Mouse (Mus musculus) midbrain, postnatal 0 days (tissue): ENCODE data around the gene R3hdm4. TPM values are rescaled to one million over a fixed set of nuclear protein-coding genes. Genes with fewer than 3 reads are reported as not detected.

Experiments used
- ATAC-seq: fragments of 200-750 bp; cut with Nextera tagmentation; 2 replicates; pipeline ENCODE4 v1.8.0; 2017; ENCODE audit warnings: moderate number of reproducible peaks, mild to moderate bottlenecking, moderate TSS enrichment, moderate library complexity; ENCODE audit not compliant: low FRiP score
- DNase-seq: peaks from one replicate; pipeline ENCODE4 v3.0.0-alpha.2; 2015; ENCODE audit warnings: low spot score
- H3K27ac ChIP-seq: fragments of 300-500 bp; sonication (generic); 2 replicates; pipeline ENCODE4 v1.5.1; 2014; ENCODE audit warnings: low read depth, mild to moderate bottlenecking, low read length, mixed read lengths
- H3K27me3 ChIP-seq: fragments of 300-500 bp; sonication (generic); 2 replicates; pipeline ENCODE4 v1.6.1; 2014; ENCODE audit warnings: low read length, control low read depth, mixed read lengths; ENCODE audit not compliant: insufficient read depth
- H3K36me3 ChIP-seq: fragments of 300-500 bp; sonication (generic); 2 replicates; pipeline ENCODE4 v1.6.1; 2014; ENCODE audit warnings: low read length, control low read depth, mixed read lengths; ENCODE audit not compliant: insufficient read depth
- H3K4me1 ChIP-seq: fragments of 300-500 bp; sonication (generic); 2 replicates; pipeline ENCODE4 v1.6.1; 2014; ENCODE audit warnings: mild to moderate bottlenecking, control low read depth, antibody characterized with exemption, low read length, mixed read lengths; ENCODE audit not compliant: insufficient read depth
- H3K4me2 ChIP-seq: fragments of 300-500 bp; sonication (generic); 2 replicates; pipeline ENCODE4 v1.6.1; 2014; ENCODE audit warnings: low read depth, mild to moderate bottlenecking, low read length, mixed read lengths; ENCODE audit not compliant: poor library complexity, severe bottlenecking
- H3K4me3 ChIP-seq: fragments of 300-500 bp; sonication (generic); 2 replicates; pipeline ENCODE4 v1.5.1; 2014; ENCODE audit warnings: low read depth, mild to moderate bottlenecking, low read length, moderate library complexity
- H3K9ac ChIP-seq: fragments of 300-500 bp; sonication (generic); replicated peaks from 2 replicates; pipeline ENCODE4 v1.6.1; 2014; ENCODE audit warnings: mild to moderate bottlenecking, low read length, moderate library complexity, mixed read lengths; ENCODE audit not compliant: poor library complexity, severe bottlenecking
- H3K9me3 ChIP-seq: fragments of 300-500 bp; sonication (generic); 2 replicates; pipeline ENCODE4 v1.6.1; 2016; ENCODE audit warnings: low read length, control low read depth
- CTCF ChIP-seq: IDR thresholded peaks from 2 replicates; pipeline ENCODE4 v1.5.1; 2016; ENCODE audit warnings: antibody characterized with exemption, mild to moderate bottlenecking
- WGBS: fragments of 180-500 bp; shearing (Covaris S2); extraction: QIAGEN DNeasy Blood & Tissue Kit; methylation state at CpG from one replicate; pipeline ENCODE4 v1.1.7; 2014; 5-methylcytosine and 5-hydroxymethylcytosine counted together
- polyA plus RNA-seq: library from polyadenylated mRNA; unstranded; fragments of >200 nt; fragmentation: Nextera tagmentation; extraction: Ambion mirVana; gene quantifications from 2 replicates; pipeline ENCODE4 v1.2.1, GENCODE M21; 2015
- total RNA-seq: library from RNA; depleted of rRNA; stranded (reverse); fragments of >200 nt; gene quantifications from 2 replicates; pipeline ENCODE4 v1.2.3, GENCODE M21; 2014

R3hdm4 gene
- total and polyA plus RNA-seq, 2 experiments from 2014 or later: 118 to 301 TPM

- Histone ChIP-seq H3K9me3 (no peaks in the 10 kb centered on the region), H3K9ac (no peak overlapping the region), H3K27me3 (peaks cover 16% of the 10 kb centered on the region), H3K4me3 (no peak overlapping the region), H3K27ac (no peak overlapping the region), H3K36me3 (peaks cover 14% of the 10 kb centered on the region), H3K4me2 (no peak overlapping the region), H3K4me1 (peaks cover 10% of the 10 kb centered on the region; the same call in 1 of the 2 replicates)
- peak; percentile 46 for DNase-seq
- no peak for ATAC-seq
- TF ChIP-seq CTCF: no peak
- 72% methylated on average over 9 of the region's 11 CpGs for WGBS
These were observed 6.7 kb downstream of the R3hdm4 start for GRCm38 (mm10) chr10:79914131-79914947.

- Histone ChIP-seq H3K9me3 (no peaks in the 10 kb centered on the region), H3K9ac (no peak overlapping the region), H3K4me3 (no peak overlapping the region), H3K36me3 (peaks cover 14% of the 10 kb centered on the region), H3K27ac (no peak overlapping the region), H3K4me2 (no peak overlapping the region), H3K4me1 (peaks cover 10% of the 10 kb centered on the region; the same call in 1 of the 2 replicates), H3K27me3 (no peaks in the 10 kb centered on the region)
- TF ChIP-seq CTCF: no peak
- 74% methylated on average over 20 of the region's 20 CpGs for WGBS
- DNase-seq (no peak), ATAC-seq (no peak)
These were observed 8.6 kb downstream of the R3hdm4 start for GRCm38 (mm10) chr10:79912412-79912811.

GRCm38 (mm10) chr10:79910556-79910955, 10.5 kb downstream of the R3hdm4 start, which contains the start of gene Gm26602:
Gm26602 (plus strand) TSS chr10:79910856.
- H3K4me2 ChIP-seq: no peak within 1 kb of the TSS
- no peak for TF ChIP-seq CTCF
- DNase-seq (no peak), ATAC-seq (no peak)
- peaks cover 26% of the 10 kb centered on the region for H3K36me3 ChIP-seq
- no peak within 1 kb of the TSS for H3K9ac ChIP-seq
- no peaks in the 10 kb centered on the region for H3K9me3 ChIP-seq
- WGBS: 93% methylated on average over 4 of the region's 4 CpGs
- peaks cover 6% of the 10 kb centered on the region; the same call in 1 of the 2 replicates for H3K4me1 ChIP-seq
- peak within 1 kb of the TSS; percentile 87 for H3K27ac ChIP-seq
- no peaks in the 10 kb centered on the region for H3K27me3 ChIP-seq
- no peak within 1 kb of the TSS for H3K4me3 ChIP-seq

- H3K4me3 ChIP-seq: peak overlapping the region; percentile 47
- H3K4me1 ChIP-seq: no peaks in the 10 kb centered on the region; the same call in 1 of the 2 replicates
- no peak for TF ChIP-seq CTCF
- H3K9me3 ChIP-seq: no peaks in the 10 kb centered on the region
- peak overlapping the region; percentile 37 for H3K4me2 ChIP-seq
- ATAC-seq (peak; percentile 48), DNase-seq (peak; percentile 62)
- H3K9ac ChIP-seq: peak overlapping the region; percentile 51
- 21% methylated on average over 14 of the region's 14 CpGs for WGBS
- H3K27me3 ChIP-seq: no peaks in the 10 kb centered on the region
- H3K27ac ChIP-seq: peak overlapping the region; percentile 87
- H3K36me3 ChIP-seq: peaks cover 28% of the 10 kb centered on the region
These were observed 11.7 kb downstream of the R3hdm4 start for GRCm38 (mm10) chr10:79909092-79909922.

- peak within 1 kb of the TSS; percentile 69 for H3K9ac ChIP-seq
- no peaks in the 10 kb centered on the region for H3K9me3 ChIP-seq
- ATAC-seq (peak; percentile 90), DNase-seq (peak; percentile 96)
- H3K36me3 ChIP-seq: peaks cover 28% of the 10 kb centered on the region
- H3K27ac ChIP-seq: peak within 1 kb of the TSS; percentile 87
- no peak for TF ChIP-seq CTCF
- no peaks in the 10 kb centered on the region for H3K27me3 ChIP-seq
- peak within 1 kb of the TSS; percentile 52 for H3K4me2 ChIP-seq
- peak within 1 kb of the TSS; percentile 47 for H3K4me3 ChIP-seq
- 2% methylated on average over 52 of the region's 52 CpGs for WGBS
- no peaks in the 10 kb centered on the region for H3K4me1 ChIP-seq
These were observed 12.6 kb downstream of the R3hdm4 start, which contains the start of gene Med16 for GRCm38 (mm10) chr10:79908167-79909091. Med16 (minus strand) TSS chr10:79908923.
